Mouse (Mus musculus) natural killer cell, adult 2 months (primary cell): ENCODE measurements around the gene Myo15b.

Experiments
- DNase-seq, 2 experiments: peaks; one replicate each; pipeline ENCODE4 v3.0.0; 2022; ENCODE audit warnings: low spot score in 2 of 2

Myo15b gene

GRCm38 (mm10) chr11:115858354-115858753 is at the start of gene Myo15b:
Gene Myo15b, plus strand, starts transcription at chr11:115858406.
- DNase-seq = no peak

GRCm38 (mm10) chr11:115808696-115809310 is 49.4 kb upstream of the Myo15b start:
- DNase-seq = no peak

- no peak for DNase-seq
These were observed 48.9 kb upstream of the Myo15b start for GRCm38 (mm10) chr11:115809311-115809781.

GRCm38 (mm10) chr11:115810377-115810776 is 47.8 kb upstream of the Myo15b start:
- no peak for DNase-seq

GRCm38 (mm10) chr11:115811381-115812093 is 46.7 kb upstream of the Myo15b start:
- no peak for DNase-seq

GRCm38 (mm10) chr11:115812095-115812494 is 46.1 kb upstream of the Myo15b start:
- no peak for DNase-seq

GRCm38 (mm10) chr11:115812533-115813420 is 45.4 kb upstream of the Myo15b start:
- DNase-seq = no peak

- peak; percentile 87 to 94 for DNase-seq
These were observed 44.5 kb upstream of the Myo15b start, which contains the start of gene Caskin2 for GRCm38 (mm10) chr11:115813507-115814296. Gene Caskin2, minus strand, starts transcription at chr11:115813639.

- DNase-seq = peak; percentile 73 to 82
These were observed 43.4 kb upstream of the Myo15b start, which contains the start of gene Tsen54 for GRCm38 (mm10) chr11:115814605-115815450. Gene Tsen54, plus strand, starts transcription at chr11:115814724.

- no peak for DNase-seq
These were observed 40.9 kb upstream of the Myo15b start for GRCm38 (mm10) chr11:115817331-115817730.

GRCm38 (mm10) chr11:115819915-115820623 is 38.1 kb upstream of the Myo15b start:
- no peak for DNase-seq

GRCm38 (mm10) chr11:115821001-115821400 is 37.2 kb upstream of the Myo15b start:
- no peak for DNase-seq

- peak; percentile 68 to 76 for DNase-seq
These were observed 34.1 kb upstream of the Myo15b start, which contains the start of gene Llgl2 for GRCm38 (mm10) chr11:115823774-115824740. Gene Llgl2, plus strand, starts transcription at chr11:115824049.

- no peak for DNase-seq
These were observed 33.4 kb upstream of the Myo15b start for GRCm38 (mm10) chr11:115824813-115825212.

GRCm38 (mm10) chr11:115826487-115826886 is 31.7 kb upstream of the Myo15b start:
- no peak for DNase-seq

GRCm38 (mm10) chr11:115827624-115828023 is 30.6 kb upstream of the Myo15b start:
- no peak for DNase-seq

- peak in 1 of 2 experiments; percentile 20 for DNase-seq
These were observed 29.2 kb upstream of the Myo15b start for GRCm38 (mm10) chr11:115829036-115829435.
